Mouse (Mus musculus) midbrain, embryonic 12.5 days (tissue): ENCODE measurements around the gene Baiap3. TPM values are rescaled to one million over a fixed set of nuclear protein-coding genes. Genes with fewer than 3 reads are reported as not detected.

Source experiments
- microRNA-seq: library from miRNA; unstranded; fragments of <30 nt; microRNA quantifications from one replicate; pipeline ENCODE4, GENCODE M21; 2017
- polyA plus RNA-seq: library from polyadenylated mRNA; unstranded; fragments of >200 nt; fragmentation: Nextera tagmentation; extraction: Ambion mirVana; gene quantifications from 2 replicates; pipeline ENCODE4 v1.2.1, GENCODE M21; 2016

The Baiap3 gene
- polyA plus RNA-seq, 1 experiment from 2014 or later: 4.6 TPM

Small RNAs within 50 kb of the gene (microRNA-seq; reads per million reads assigned to microRNA genes)
- 1.9 reads per million for gene Mir3547

Other genes with a start within 250 kb of the Baiap3 start
- 12.8 and 15.0 TPM in 2 replicates for gene Cramp1l, start 240.6 kb downstream of the Baiap3 start, polyA plus RNA-seq
- gene Ift140, start 240.3 kb downstream of the Baiap3 start, polyA plus RNA-seq: 28.4 and 28.6 TPM in 2 replicates
- 10.1 and 10.4 TPM in 2 replicates for gene Tmem204, start 172.8 kb downstream of the Baiap3 start, polyA plus RNA-seq
- 45.5 and 46.3 TPM in 2 replicates for gene Telo2, start 140.4 kb downstream of the Baiap3 start, polyA plus RNA-seq
- not detected in 2 replicates for gene Ptx4, start 135.6 kb downstream of the Baiap3 start, polyA plus RNA-seq
- 26.8 and 28.7 TPM in 2 replicates for gene Clcn7, start 123.0 kb downstream of the Baiap3 start, polyA plus RNA-seq
- not detected in 2 replicates for gene Ccdc154, start 93.9 kb downstream of the Baiap3 start, polyA plus RNA-seq
- gene Gm38655, start 80.9 kb downstream of the Baiap3 start, polyA plus RNA-seq: not detected in 2 replicates
- 33.4 and 33.6 TPM in 2 replicates for gene BC003965, start 71.8 kb downstream of the Baiap3 start, polyA plus RNA-seq
- 10.0 and 10.9 TPM in 2 replicates for gene Unkl, start 68.0 kb downstream of the Baiap3 start, polyA plus RNA-seq
- gene Gnptg, start 16.2 kb downstream of the Baiap3 start, polyA plus RNA-seq: 66.8 and 68.4 TPM in 2 replicates
- 67.2 and 67.7 TPM in 2 replicates for gene Tsr3, start 16.2 kb downstream of the Baiap3 start, polyA plus RNA-seq
- gene Ube2i, start 18.3 kb upstream of the Baiap3 start, polyA plus RNA-seq: 818 and 823 TPM in 2 replicates
- not detected in 2 replicates for gene Prss34, start 42.0 kb upstream of the Baiap3 start, polyA plus RNA-seq
- not detected in 2 replicates for gene Prss28, start 52.3 kb upstream of the Baiap3 start, polyA plus RNA-seq
- gene Prss29, start 62.3 kb upstream of the Baiap3 start, polyA plus RNA-seq: not detected in 2 replicates
- gene Tpsab1, start 89.2 kb upstream of the Baiap3 start, polyA plus RNA-seq: not detected in 2 replicates
- not detected in 2 replicates for gene Tpsb2, start 109.9 kb upstream of the Baiap3 start, polyA plus RNA-seq
- 0.22 and 0.92 TPM in 2 replicates for gene Tpsg1, start 112.9 kb upstream of the Baiap3 start, polyA plus RNA-seq
- 9.7 and 10.4 TPM in 2 replicates for gene Cacna1h, start 177.4 kb upstream of the Baiap3 start, polyA plus RNA-seq
- 0.14 and 0.22 TPM in 2 replicates for gene Tekt4, start 198.3 kb upstream of the Baiap3 start, polyA plus RNA-seq
- 0.11 TPM in 1 of 2 replicates, not detected in the other for gene Sstr5, start 240.9 kb upstream of the Baiap3 start, polyA plus RNA-seq